In genomic region chr2:30809503-30809902, GRCm38 (mm10) we compare ENCODE assay signal across 10 mouse cellular contexts. TPM values are rescaled to one million over a fixed set of nuclear protein-coding genes. Genes with fewer than 3 reads are reported as not detected.
DNase-seq lines count a peak whose midpoint lies in the region; ATAC-seq lines count a peak whose summit lies in the region.
"Had no signal": no experiment of that assay in that cellular context is flagged by ENCODE, and none has a peak within 500 bp of the region (broad histone marks: within the 10 kb centered on the region; RNA-seq: fewer than 3 reads in every experiment).

No protein-coding gene starts in this region.

- H3K36me3 ChIP-seq in kidney, embryonic 16.5 days (ENCODE audit: insufficient read depth, low read length) = peaks cover 14% of the 10 kb centered on the region
- peaks cover 31% of the 10 kb centered on the region for H3K36me3 ChIP-seq in embryonic facial prominence, embryonic 13.5 days
- H3K36me3 ChIP-seq in intestine, embryonic 14.5 days (ENCODE audit: control insufficient read depth, insufficient read depth, low read length) = peaks cover 27% of the 10 kb centered on the region
- H3K36me3 ChIP-seq in midbrain, embryonic 14.5 days (ENCODE audit: control insufficient read depth, insufficient read depth, low read length) = peaks cover 20% of the 10 kb centered on the region

- peak overlapping the region; percentile 95; the same call in 1 of the 2 replicates for H3K4me2 ChIP-seq in kidney, embryonic 16.5 days (replicated peaks; ENCODE audit: low read depth, low read length)
- peak overlapping the region; percentile 96 for H3K4me2 ChIP-seq in embryonic facial prominence, embryonic 13.5 days
- H3K4me2 ChIP-seq in intestine, embryonic 14.5 days (ENCODE audit: low read length) = peak overlapping the region; percentile 99
- peak overlapping the region; percentile 47 for H3K4me2 ChIP-seq in midbrain, embryonic 14.5 days (ENCODE audit: low read length)

- no peak for ATAC-seq in kidney, embryonic 16.5 days (ENCODE audit: low FRiP score, low TSS enrichment)
- no peak for ATAC-seq in embryonic facial prominence, embryonic 13.5 days (ENCODE audit: insufficient number of reproducible peaks, insufficient read depth, low FRiP score, low TSS enrichment, low read depth)
- ATAC-seq in intestine, embryonic 14.5 days (replicated peaks; ENCODE audit: low FRiP score, low TSS enrichment, low read depth) = no peak
- no peak for ATAC-seq in midbrain, embryonic 14.5 days (ENCODE audit: low FRiP score, low TSS enrichment)
- no peak for ATAC-seq in megakaryocyte progenitor cell, adult 5-6 weeks (replicated peaks; ENCODE audit: poor library complexity)

- peak overlapping the region; percentile 15; the same call in 1 of the 2 replicates for H3K4me3 ChIP-seq in kidney, embryonic 16.5 days (ENCODE audit: low read length)
- 0 out of 2 replicates have a peak overlapping the region, but pooled peaks have one; percentile 12 for H3K4me3 ChIP-seq in embryonic facial prominence, embryonic 13.5 days
- 0 out of 2 replicates have a peak overlapping the region, but pooled peaks have one; percentile 4 for H3K4me3 ChIP-seq in intestine, embryonic 14.5 days (ENCODE audit: low read depth, low read length)
- H3K4me3 ChIP-seq in midbrain, embryonic 14.5 days (replicated peaks; ENCODE audit: low read depth, low read length) = peak overlapping the region; percentile 19; the same call in 1 of the 2 replicates

- peaks cover 31% of the 10 kb centered on the region for H3K4me1 ChIP-seq in kidney, embryonic 16.5 days (ENCODE audit: insufficient read depth, low read length)
- H3K4me1 ChIP-seq in embryonic facial prominence, embryonic 13.5 days = peaks cover 31% of the 10 kb centered on the region
- H3K4me1 ChIP-seq in intestine, embryonic 14.5 days (replicated peaks; ENCODE audit: control insufficient read depth, insufficient read depth, low read length) = peaks cover 19% of the 10 kb centered on the region; the same call in 1 of the 2 replicates
- H3K4me1 ChIP-seq in midbrain, embryonic 14.5 days (ENCODE audit: control insufficient read depth, insufficient read depth, low read length) = peaks cover 18% of the 10 kb centered on the region

- no peak overlapping the region for H3K27ac ChIP-seq in kidney, embryonic 16.5 days (ENCODE audit: low read length)
- no peak overlapping the region for H3K27ac ChIP-seq in embryonic facial prominence, embryonic 13.5 days
- no peak overlapping the region for H3K27ac ChIP-seq in intestine, embryonic 14.5 days (ENCODE audit: low read depth)
- no peak overlapping the region for H3K27ac ChIP-seq in midbrain, embryonic 14.5 days (replicated peaks; ENCODE audit: low read depth, low read length)

- no peaks in the 10 kb centered on the region for H3K27me3 ChIP-seq in kidney, embryonic 16.5 days (ENCODE audit: insufficient read depth, low read length)
- no peaks in the 10 kb centered on the region for H3K27me3 ChIP-seq in embryonic facial prominence, embryonic 13.5 days
- no peaks in the 10 kb centered on the region for H3K27me3 ChIP-seq in intestine, embryonic 14.5 days (replicated peaks; ENCODE audit: control insufficient read depth, insufficient read depth, low read length)
- H3K27me3 ChIP-seq in midbrain, embryonic 14.5 days (ENCODE audit: control insufficient read depth, insufficient read depth, low read length) = no peaks in the 10 kb centered on the region

- 58% methylated on average over 5 of the region's 5 CpGs for WGBS in kidney, embryonic 16.5 days
- 80% methylated on average over 5 of the region's 5 CpGs for WGBS in embryonic facial prominence, embryonic 13.5 days
- WGBS in intestine, embryonic 14.5 days = 53% methylated on average over 5 of the region's 5 CpGs
- 85% methylated on average over 5 of the region's 5 CpGs for WGBS in midbrain, embryonic 14.5 days

- no peaks in the 10 kb centered on the region for H3K9me3 ChIP-seq in kidney, embryonic 16.5 days (ENCODE audit: low read length)
- H3K9me3 ChIP-seq in embryonic facial prominence, embryonic 13.5 days = no peaks in the 10 kb centered on the region
- H3K9me3 ChIP-seq in intestine, embryonic 14.5 days (ENCODE audit: control insufficient read depth, low read length) = no peaks in the 10 kb centered on the region
- no peaks in the 10 kb centered on the region for H3K9me3 ChIP-seq in midbrain, embryonic 14.5 days (ENCODE audit: control insufficient read depth, low read length)

- H3K9ac ChIP-seq in kidney, embryonic 16.5 days (replicated peaks; ENCODE audit: low read length) = 0 out of 2 replicates have a peak overlapping the region, but pooled peaks have one; percentile 7
- H3K9ac ChIP-seq in embryonic facial prominence, embryonic 13.5 days = 0 out of 2 replicates have a peak overlapping the region, but pooled peaks have one; percentile 51
- H3K9ac ChIP-seq in intestine, embryonic 14.5 days (ENCODE audit: low read length) = no peak overlapping the region; the same call in 1 of the 2 replicates
- H3K9ac ChIP-seq in midbrain, embryonic 14.5 days (replicated peaks; ENCODE audit: low read length) = no peak overlapping the region; the same call in 1 of the 2 replicates

- DNase-seq in kidney, adult 8-10 months = no peak
- DNase-seq in intestine, embryonic 14.5 days (ENCODE audit: low spot score) = no peak
- DNase-seq in midbrain, embryonic 14.5 days = no peak
- no peak for DNase-seq in cerebellum, adult 8-10 months
- DNase-seq in urinary bladder, postnatal 10 days (ENCODE audit: low spot score) = no peak
- DNase-seq: layer of hippocampus, postnatal 36 days had no signal

RNA-seq across cellular contexts. Expression of gene Ntmt1, which starts 1.9 kb away (rescaled TPM):
- 92.9 and 94.9 TPM in 2 replicates for polyA plus RNA-seq in kidney, embryonic 16.5 days (2015; fragmentation: Nextera tagmentation; extraction: Ambion mirVana)
- polyA plus RNA-seq in embryonic facial prominence, embryonic 13.5 days (2015; fragmentation: Nextera tagmentation; extraction: Ambion mirVana) = 94.9 and 105 TPM in 2 replicates
- polyA plus RNA-seq in intestine, embryonic 14.5 days (2014; fragmentation: Nextera tagmentation; extraction: Ambion mirVana) = 105 and 110 TPM in 2 replicates
- polyA plus RNA-seq in midbrain, embryonic 14.5 days (2014; fragmentation: Nextera tagmentation; extraction: Ambion mirVana) = 114 and 122 TPM in 2 replicates
- 15.4 and 20.2 TPM in 2 replicates for total RNA-seq in megakaryocyte progenitor cell, adult 5-6 weeks (2015)
- 15.4 and 19.9 TPM in 2 replicates for total RNA-seq in megakaryocyte progenitor cell, adult 5-6 weeks (2017)

RNA-seq across cellular contexts. Expression of gene 1700001O22Rik, which starts 6.0 kb away (rescaled TPM):
- 5.1 and 5.2 TPM in 2 replicates for polyA plus RNA-seq in kidney, embryonic 16.5 days (2015; fragmentation: Nextera tagmentation; extraction: Ambion mirVana)
- 2.8 and 2.9 TPM in 2 replicates for polyA plus RNA-seq in embryonic facial prominence, embryonic 13.5 days (2015; fragmentation: Nextera tagmentation; extraction: Ambion mirVana)
- 2.1 and 2.2 TPM in 2 replicates for polyA plus RNA-seq in intestine, embryonic 14.5 days (2014; fragmentation: Nextera tagmentation; extraction: Ambion mirVana)
- polyA plus RNA-seq in midbrain, embryonic 14.5 days (2014; fragmentation: Nextera tagmentation; extraction: Ambion mirVana) = 0.87 and 1.0 TPM in 2 replicates
- total RNA-seq in megakaryocyte progenitor cell, adult 5-6 weeks (2015) = not detected in 2 replicates
- total RNA-seq in megakaryocyte progenitor cell, adult 5-6 weeks (2017) = not detected in 2 replicates
- total RNA-seq: common myeloid progenitor, adult 5-6 weeks had no signal

RNA-seq across cellular contexts. Expression of gene Asb6, which starts 20.6 kb away (rescaled TPM):
- 39.0 and 42.7 TPM in 2 replicates for polyA plus RNA-seq in kidney, embryonic 16.5 days (2015; fragmentation: Nextera tagmentation; extraction: Ambion mirVana)
- polyA plus RNA-seq in embryonic facial prominence, embryonic 13.5 days (2015; fragmentation: Nextera tagmentation; extraction: Ambion mirVana) = 39.5 and 47.3 TPM in 2 replicates
- polyA plus RNA-seq in intestine, embryonic 14.5 days (2014; fragmentation: Nextera tagmentation; extraction: Ambion mirVana) = 25.9 and 31.2 TPM in 2 replicates
- polyA plus RNA-seq in midbrain, embryonic 14.5 days (2014; fragmentation: Nextera tagmentation; extraction: Ambion mirVana) = 38.5 and 42.7 TPM in 2 replicates
- 8.2 and 11.0 TPM in 2 replicates for total RNA-seq in megakaryocyte progenitor cell, adult 5-6 weeks (2015)
- total RNA-seq in megakaryocyte progenitor cell, adult 5-6 weeks (2017) = 23.9 and 24.2 TPM in 2 replicates

RNA-seq across cellular contexts. Expression of gene Prrx2, which starts 25.3 kb away (rescaled TPM):
- 7.7 and 8.0 TPM in 2 replicates for polyA plus RNA-seq in kidney, embryonic 16.5 days (2015; fragmentation: Nextera tagmentation; extraction: Ambion mirVana)
- polyA plus RNA-seq in embryonic facial prominence, embryonic 13.5 days (2015; fragmentation: Nextera tagmentation; extraction: Ambion mirVana) = 103 and 107 TPM in 2 replicates
- 3.5 and 3.6 TPM in 2 replicates for polyA plus RNA-seq in intestine, embryonic 14.5 days (2014; fragmentation: Nextera tagmentation; extraction: Ambion mirVana)
- 1.4 and 2.2 TPM in 2 replicates for polyA plus RNA-seq in midbrain, embryonic 14.5 days (2014; fragmentation: Nextera tagmentation; extraction: Ambion mirVana)
- total RNA-seq in megakaryocyte progenitor cell, adult 5-6 weeks (2015) = not detected in 2 replicates
- total RNA-seq in megakaryocyte progenitor cell, adult 5-6 weeks (2017) = not detected in 2 replicates
- total RNA-seq: common myeloid progenitor, adult 5-6 weeks had no signal

Comparison
In these comparisons a context has a peak if more than half of its experiments do, and no peak if none do; other contexts are left out.
1. H3K4me2 ChIP-seq: peak in every context shown above with its lines; median percentile 99 in intestine, embryonic 14.5 days; 96 in embryonic facial prominence, embryonic 13.5 days; 95 in kidney, embryonic 16.5 days; 47 in midbrain, embryonic 14.5 days.
2. H3K9ac ChIP-seq: peak in kidney, embryonic 16.5 days (single experiment) and embryonic facial prominence, embryonic 13.5 days (single experiment); none in intestine, embryonic 14.5 days (single experiment) and midbrain, embryonic 14.5 days (single experiment).
3. Peak in every context shown above with its lines, with median percentiles within 50 percentile points of each other: H3K4me3 ChIP-seq.